Mouse (Mus musculus): Measurements from ENCODE around the gene Dab1.
A peak's percentile ranks its signal among the peaks of the same experiment; 100 is the strongest.

Gene Dab1

DNA sequence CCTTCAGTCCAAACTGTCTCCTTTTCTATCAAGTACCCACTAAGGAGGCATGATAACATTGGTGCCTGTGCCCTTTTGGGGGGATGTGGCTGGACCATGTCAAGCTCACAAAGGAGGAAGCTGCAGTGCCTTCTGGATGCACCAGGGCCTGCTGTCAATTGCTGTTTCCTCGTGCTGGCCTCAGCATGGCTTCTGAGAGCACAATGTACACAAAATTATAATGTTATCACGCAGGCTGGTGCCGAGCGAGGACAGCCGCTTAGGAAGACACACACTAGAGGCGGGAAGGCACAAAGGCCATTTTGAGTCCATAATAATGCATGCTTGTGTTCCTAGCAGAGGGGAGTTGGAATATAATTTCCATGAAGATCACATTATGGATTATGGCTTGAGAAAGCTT is 81.2 kb downstream of the Dab1 start:
- DNase-seq (ENCODE audit: low spot score): no peak

DNA sequence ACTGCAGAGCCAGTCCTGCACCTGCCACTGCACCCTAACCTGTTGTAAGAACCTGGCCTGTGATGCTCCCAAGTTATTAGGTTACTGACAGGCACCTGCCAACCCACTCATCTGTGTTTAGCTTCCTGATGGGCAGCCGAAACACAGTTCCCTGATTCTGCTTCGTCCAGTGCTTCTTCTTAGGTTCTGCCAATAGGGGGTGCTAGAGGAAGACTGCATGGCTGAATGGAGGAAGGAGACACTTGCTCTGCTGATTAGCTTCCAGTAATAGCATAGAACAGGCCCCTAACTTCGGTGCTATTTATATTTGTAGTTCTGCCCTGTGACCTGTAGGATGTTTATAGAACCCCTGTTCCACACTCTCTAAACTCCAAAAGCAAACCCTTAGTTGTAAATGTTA is 83.0 kb downstream of the Dab1 start:
- peak; percentile 12 for DNase-seq (ENCODE audit: low spot score)

DNA sequence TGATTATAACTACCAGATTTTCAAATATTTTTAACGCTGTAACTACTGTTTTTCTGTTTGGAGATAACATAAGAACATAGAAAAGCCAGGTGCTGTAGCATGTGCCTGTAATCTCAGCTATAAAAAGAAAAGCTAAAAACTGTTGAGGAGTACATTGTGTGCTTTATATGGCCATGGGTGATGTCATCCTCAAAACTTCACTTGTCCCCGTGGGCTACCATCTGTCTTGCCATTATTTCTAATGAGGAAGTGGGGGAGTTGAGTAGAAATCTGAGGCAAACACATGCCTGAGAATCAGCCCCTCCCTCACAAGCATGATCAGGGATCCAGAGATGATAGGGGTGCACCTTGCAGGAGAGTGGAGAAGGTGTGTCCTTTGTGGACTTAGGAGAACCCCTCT is 85.3 kb downstream of the Dab1 start:
- DNase-seq (ENCODE audit: low spot score): no peak

DNA sequence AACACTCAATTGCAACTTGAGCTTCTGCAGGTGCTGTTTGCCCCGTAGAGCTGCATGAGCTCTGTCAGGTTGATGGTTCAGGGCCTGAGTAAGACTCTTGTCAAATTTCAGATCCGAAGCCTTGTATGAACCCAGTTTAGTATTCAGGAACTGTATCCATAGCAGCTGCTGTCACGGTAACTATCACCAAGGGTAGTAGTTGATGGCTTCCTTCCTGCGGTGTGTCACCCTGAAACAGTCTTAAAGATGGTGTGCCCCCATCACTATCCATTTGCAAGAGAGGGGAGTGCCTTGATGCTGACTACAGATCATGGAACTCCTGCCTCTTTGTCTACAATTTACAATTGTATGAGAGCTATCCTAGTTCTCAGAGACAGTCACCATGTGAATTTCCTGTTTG is 87.3 kb downstream of the Dab1 start:
- no peak for DNase-seq (ENCODE audit: low spot score)

DNA sequence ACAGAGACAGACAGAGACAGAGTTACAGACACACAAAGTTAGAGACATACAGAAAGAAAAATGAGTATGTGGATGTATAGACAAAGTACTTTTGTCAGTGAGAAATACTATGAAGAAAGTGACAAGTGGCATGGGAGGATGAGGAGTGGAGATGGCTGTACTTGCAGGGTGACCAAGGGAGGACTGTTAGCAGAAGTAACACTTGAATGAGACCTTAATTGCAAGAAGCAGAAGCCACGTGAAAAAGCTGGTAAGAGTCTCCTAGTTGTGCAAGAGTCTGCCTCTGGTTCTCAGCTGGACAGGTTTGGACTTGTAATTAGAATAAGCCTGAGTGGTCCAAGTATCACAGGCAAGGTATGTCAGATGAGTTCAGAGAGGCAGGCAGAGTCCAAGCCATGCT is 88.0 kb downstream of the Dab1 start:
- DNase-seq (ENCODE audit: low spot score): no peak

DNA sequence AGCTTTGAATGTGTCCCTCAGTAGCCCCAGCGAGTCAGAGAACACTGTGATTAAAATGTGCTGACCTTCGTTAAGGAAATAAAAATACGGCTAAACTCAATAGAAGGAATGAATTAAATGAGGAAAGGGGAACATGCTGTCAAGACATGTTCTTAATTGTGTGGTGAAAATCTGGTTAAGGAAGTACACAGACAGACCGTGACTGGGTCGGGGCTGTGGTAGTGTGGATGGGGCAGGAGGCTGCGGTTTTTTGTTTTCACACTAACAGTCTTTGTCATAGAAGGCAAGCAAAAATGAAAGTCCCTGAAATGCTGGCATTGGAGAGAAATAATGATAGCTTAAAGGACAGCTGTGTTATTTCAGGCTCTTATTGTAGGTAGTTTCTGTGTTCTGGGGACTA is 92.2 kb downstream of the Dab1 start:
- DNase-seq (ENCODE audit: low spot score): no peak

DNA sequence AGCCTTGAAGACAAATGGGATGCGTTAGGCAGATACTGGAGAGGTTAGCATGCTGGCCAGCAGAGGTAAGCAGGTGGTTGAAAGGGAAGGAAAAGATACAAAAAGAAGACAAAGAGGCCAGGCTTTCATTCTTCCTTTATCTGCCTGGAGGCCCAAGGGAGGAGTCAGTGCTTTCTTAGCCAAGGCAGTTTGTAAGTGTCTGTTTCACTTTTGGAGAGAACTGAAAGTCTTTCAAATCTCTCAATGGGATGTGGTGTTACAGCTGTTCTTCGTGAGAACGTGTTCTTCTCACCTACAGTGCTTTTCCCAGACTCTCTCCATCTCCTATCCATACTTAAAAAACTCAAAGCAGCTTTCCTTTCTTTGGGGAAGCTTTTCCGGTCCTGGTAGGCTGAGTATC is 94.8 kb downstream of the Dab1 start:
- no peak for DNase-seq (ENCODE audit: low spot score)

DNA sequence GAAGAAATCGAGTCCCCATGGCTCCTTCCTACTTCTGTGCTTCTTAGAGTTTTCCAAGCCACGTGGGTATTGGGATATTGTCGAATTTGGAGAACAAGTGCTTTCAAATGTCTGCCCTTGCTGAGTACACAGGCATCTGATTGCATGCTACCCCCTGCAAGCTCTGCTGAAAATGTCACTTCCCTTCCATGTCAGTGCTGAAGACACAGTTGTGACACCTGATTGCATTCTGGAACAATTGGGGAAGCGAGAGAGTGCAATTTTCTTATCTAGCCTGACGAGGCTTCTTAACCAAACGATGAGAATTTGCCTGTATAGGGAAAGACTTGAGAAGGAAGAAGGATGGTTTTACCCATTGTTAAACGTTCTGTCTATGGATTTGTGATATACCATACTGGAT is 95.8 kb downstream of the Dab1 start:
- no peak for DNase-seq (ENCODE audit: low spot score)

DNA sequence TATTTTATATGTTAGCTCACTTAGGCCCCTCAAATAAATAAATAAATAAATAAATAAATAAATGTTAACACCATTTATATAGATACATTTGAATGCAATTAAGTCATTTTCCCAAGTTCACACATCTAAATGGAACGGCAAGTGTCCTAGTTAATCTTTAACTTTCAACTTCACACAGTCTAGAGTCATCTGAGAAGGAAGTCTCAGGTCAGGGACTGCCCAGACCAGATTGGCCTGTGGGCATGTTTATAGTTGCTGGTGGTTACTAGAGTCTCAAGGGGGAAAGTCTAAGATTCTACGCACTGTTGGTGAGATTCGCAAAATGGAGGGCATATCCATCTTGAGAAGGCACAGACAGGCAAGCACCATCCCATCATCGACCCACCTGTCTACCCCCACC is 96.4 kb downstream of the Dab1 start:
- DNase-seq (ENCODE audit: low spot score): no peak

DNA sequence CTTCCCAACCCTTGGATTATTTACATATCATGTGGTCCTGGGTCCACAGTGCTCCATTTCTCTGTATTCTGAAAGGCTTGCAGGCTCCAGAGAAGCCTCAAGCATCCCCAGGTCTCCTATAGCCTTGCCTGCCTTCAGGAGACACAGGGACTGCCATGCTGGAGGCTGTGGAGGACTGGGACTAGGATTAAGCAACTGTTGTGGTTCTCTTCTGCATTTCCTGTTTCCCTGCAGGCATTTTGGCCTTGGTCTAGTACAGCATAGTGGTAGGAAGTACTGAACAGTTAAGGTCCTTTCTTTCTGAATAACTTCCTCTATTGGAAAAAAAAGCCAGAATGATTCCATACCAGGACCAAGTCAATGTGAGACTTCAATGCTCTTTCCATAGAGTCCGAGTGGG is 103.6 kb downstream of the Dab1 start:
- DNase-seq (ENCODE audit: low spot score): no peak

DNA sequence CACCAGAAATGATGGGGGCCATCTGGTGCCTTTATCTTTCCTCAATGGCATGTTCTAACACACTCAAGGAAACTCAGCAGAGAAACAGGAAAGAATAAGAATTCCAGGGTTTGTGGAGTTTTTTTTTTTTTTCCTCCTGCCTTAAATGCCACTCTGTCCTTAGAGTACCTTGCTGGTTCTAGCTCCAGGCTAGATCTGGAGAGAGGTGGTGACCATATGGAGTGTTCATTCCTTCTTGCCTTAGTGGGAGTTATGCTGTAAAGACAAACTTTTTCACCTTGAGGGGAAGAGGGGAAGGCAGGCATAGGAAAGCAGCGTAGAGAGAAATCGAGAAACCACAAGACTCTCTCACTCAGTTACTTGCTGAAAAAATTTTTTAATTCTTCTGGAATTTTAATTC is 107.3 kb downstream of the Dab1 start:
- DNase-seq (ENCODE audit: low spot score): no peak

DNA sequence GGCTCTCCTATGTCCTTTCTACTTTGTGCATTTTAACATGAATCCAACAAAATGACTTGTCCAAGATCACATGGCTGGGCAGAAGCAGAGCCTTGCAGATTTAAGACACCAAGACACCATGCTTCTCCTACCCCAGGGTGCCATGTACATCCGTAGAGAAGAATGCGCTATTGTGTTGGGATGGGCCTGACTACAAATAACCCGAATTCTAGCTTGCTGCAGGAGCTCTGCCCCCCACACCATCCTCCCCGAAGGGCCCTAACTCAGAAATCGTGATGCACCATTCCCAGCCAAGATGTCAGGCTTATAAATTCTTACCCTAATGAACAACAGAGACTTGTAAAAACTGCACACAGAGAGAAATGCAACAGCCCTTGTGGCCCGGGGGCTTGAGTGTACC is 118.0 kb downstream of the Dab1 start:
- DNase-seq (ENCODE audit: low spot score): no peak

DNA sequence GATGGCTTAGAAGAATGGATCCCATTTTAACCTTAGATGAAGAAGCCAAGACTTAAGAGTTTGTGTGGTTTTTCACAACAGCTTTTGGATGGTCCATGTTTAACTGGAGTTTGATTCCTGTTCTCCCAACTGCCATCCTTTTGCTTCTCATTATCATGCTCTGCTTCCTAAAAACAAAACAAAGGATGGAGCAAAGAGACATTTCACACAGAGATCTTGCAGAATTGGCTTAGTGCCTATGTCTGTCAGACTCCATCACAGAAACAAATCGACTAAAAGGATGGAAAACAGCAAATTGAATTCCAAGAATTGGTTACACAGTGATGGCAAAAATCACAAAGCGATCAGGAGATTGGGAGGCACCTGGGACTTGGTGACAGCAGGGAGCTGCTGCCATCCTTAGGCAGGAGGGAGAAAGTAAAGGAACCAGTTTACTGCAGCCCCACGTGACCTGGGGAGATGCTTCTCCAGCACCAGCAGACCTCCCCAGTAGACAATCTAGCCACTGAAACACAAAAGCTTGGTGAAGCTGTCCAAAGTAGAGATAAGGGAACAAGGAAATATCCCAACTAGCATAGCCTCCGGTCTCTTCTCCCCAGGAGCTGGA is 132.2 kb downstream of the Dab1 start:
- no peak for DNase-seq (ENCODE audit: low spot score)

DNA sequence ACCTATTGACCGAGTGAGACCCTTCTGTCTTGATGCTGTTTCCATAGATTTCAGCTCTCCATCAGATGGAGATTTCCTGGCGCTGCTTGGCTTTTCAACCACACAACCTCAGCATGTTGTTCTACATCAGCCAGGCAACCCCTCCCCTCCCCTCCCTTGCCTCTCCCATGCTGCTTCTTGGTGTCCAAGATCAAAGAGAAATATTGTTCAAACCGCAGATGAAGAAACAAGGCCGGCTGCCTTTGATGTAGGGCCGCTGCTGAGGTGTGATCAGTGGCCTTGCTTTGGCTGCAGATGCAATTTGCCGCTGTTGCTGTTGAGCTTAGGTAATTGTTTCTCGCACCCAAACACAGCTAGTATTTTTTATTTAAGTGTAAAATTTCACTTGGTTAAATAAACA is 135.4 kb downstream of the Dab1 start:
- DNase-seq (ENCODE audit: low spot score): no peak

DNA sequence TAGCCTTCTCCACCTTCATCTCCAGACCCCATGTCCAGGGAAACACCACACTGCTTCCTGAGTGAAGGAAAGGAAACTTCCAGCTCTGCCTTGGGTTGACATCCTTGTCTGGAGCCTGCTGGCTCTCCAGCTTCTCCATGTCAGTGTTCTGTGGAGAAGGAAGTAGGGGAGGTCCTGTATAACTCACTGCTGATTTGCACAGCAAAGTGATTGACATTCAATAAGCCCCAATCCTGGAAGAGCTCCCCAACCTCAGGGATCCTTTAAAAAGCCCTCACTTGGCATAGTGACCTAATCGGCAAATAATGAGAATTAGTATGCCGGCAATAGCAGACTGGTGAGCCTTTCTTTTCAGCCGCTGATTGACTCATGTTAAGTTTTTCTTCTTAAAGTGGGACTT is 138.1 kb downstream of the Dab1 start:
- DNase-seq (ENCODE audit: low spot score): no peak

DNA sequence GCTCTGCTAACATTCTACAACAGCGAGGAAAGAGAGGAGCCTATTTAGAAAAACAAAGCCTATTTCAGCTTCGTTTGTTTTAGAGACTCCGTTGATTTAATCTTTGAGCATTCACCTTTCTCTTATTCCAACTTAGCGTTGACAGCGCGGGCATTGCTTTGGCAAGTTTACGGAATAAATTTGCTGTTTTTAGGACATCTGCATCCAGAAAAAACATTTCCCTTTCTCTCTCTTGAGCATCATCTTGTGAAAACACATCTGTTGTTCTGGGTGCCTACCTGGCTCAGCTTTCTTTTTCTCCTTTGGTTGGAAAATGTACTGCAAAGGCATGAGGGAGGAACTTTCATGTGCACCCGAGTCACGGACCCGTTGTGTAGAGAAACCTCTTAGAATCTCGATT is 143.3 kb downstream of the Dab1 start:
- DNase-seq (ENCODE audit: low spot score): no peak

DNA sequence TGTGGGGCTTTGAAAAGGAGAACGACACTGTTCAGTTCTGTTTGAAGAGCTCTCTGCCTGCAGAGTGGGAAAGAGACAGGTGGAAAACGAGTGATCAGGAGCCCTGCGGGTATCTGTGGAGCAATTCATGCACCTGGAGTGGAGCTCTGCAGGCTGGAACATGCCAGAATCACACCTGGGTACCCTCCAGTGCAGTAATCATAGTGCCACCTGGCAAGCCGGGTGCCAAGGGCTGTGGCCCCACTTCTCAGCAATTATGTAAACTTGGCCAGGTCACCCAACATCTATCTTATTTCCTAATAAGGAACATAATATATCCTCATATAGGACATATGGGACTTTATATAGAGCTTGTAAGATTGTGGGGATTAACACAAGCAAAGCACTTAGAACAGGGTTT is 156.6 kb downstream of the Dab1 start:
- DNase-seq (ENCODE audit: low spot score): no peak

DNA sequence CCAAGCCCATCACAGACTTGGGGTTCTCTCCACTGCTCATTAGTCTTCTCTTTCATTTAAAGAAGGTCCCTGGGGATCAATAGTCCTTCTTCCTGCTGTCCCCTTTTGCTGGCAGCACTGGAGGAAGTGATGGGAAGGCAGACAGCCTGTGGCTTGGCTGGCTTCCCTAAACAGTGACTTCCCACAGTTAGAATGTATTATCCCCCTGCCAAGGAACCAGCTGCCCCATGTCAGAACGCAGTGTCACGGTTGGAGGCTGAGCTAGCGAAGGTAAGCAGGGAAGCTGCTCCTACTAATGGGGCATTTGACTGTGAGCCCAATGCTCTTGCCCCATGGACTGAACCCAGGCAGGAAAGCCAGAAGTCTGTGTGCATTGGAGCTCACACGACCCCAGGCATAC is 162.2 kb downstream of the Dab1 start:
- peak; percentile 74 for DNase-seq (ENCODE audit: low spot score)

DNA sequence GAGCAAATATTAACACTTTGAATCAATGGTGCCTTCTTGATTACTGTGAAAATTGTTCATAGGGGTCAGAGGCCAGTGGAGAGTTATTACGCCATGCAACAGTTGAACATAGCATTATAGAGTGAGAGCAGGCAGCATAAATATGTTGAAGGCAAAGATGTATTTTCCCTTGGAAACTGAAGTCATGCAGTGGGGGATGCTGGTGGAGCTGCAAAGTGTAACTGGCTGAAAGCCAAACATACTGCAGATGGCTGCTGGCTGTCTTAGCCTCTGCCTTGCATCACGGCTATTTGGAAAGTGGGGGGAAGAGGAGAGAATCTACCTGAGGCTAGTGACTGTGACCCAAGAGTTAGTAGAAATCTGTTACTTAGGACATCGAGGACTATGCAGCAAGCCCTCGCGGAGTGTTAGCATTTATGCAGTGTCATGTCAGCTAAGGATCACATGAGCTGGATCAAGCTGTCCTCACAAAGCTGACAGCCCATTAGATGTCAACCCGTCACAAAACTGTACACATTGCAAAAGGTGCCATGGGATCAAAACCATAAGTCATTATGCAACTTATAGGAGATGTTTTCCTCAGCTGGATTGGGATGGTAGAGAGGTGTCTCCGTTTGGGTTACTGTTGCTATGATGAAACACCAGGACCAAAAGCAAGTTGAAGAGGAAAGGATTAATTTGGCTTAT is 164.5 kb downstream of the Dab1 start:
- no peak for DNase-seq (ENCODE audit: low spot score)

DNA sequence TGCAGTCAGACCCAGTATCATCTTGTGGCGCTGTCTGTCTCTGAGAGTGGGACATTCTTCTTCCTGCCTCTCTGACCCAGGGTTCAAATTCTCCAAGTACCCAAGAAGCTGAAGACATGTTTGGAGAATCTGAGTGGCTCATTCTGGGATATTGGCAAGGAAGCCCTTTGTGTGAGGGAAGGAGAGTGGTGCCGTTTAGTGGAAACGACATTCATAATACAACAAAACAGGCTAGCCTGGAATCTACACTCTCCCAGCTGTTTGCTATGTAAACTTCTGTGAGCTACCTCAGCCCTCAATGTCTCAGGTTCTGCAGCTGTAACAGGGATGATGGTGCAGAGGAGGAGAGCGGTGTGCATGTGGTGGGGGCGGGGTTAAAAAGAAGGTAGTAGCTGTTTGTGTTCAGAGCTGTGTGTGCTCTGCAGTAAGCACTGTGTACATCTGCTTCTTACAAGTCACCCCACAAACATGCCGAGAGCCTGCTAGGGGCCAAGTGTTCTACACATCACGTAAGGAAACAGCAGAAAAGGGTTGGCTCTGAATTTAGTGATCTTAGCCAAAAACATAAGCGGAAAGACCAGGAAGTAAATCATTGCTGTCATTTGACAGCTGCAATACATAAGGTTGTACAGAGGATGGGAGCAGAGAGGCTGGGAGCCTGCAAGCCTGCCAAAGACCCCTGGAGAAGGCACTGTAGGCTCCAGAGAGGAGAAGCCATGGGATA is 174.6 kb downstream of the Dab1 start:
- DNase-seq (ENCODE audit: low spot score): no peak

DNA sequence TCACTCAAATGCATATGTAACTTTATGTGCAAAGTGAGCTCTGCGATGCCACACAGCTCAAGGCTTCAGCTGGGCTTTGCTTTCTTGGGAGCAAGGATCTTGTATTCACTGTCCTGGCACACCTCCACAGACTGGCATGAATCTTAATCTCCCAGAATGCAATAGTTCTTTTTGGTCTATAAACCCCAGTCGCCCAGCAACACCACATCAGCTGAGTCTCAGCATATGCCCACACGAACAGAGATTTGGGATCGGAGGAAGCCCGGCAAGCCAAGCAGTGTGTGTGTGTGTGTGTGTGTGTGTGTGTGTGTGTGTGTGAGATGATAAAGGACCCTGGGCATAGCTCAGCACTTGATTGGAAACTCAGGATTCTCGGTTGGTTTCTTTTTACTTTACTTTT is 177.3 kb downstream of the Dab1 start:
- DNase-seq (ENCODE audit: low spot score): no peak

DNA sequence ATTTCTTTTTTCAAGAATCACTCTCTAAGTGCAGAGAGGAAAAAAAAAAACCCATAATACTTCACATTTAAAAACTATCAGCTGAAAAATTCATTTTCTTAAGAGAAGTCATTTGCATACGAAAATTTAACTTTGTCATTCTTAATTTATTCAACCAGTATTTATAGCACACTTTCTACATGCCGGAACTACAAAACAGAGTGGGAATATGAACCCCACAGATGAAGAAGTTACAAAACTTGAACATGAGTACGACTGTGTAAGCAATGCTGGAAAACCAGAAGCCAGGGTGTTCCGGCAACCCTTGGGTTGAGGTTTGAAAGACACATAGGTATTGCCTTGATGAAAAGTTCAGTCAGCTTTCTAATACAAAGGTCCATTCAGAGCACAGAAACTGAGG is 183.3 kb downstream of the Dab1 start:
- DNase-seq (ENCODE audit: low spot score): no peak

DNA sequence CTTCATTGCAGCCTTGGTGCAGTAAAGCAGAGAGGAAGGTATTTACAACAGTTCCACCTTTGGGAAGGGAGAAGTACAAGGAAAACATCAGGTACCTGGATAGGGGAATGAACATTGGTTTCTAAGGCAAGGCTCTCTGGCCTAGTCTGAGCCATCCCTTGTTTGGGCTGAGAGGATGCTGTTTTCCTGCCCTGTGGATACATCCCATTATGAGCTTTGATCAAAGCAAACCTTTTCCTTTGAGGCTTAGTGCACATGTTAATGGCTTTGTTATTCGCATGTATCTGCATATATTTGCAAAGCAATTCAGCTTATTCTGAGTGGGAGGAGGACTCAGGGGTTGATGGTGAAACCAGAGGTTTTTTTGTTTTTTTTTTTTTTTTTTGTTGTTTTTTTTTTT is 185.3 kb downstream of the Dab1 start:
- no peak for DNase-seq (ENCODE audit: low spot score)

DNA sequence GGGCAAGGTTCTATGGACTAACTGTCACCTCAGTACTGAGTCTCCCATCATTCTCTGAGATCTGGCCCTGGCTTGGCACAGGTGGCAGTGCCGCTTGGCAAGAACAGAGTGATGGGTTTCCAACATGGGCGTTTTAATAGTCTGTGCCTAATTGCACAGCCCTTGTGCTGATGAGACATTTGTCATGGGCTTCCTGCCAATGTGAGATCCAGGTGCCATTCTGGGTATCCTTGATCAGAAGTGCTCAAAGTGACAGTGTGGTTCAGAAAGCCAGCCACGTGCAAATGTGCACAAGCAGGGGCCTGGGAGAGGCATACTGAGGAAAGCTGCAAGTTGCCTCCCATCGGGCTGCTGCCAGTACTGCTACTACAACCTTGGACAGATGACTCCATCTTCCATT is 203.5 kb downstream of the Dab1 start:
- no peak for DNase-seq (ENCODE audit: low spot score)
